Mouse (Mus musculus): ENCODE measurements around the gene Cpm. TPM values are rescaled to one million over a fixed set of nuclear protein-coding genes. Genes with fewer than 3 reads are reported as not detected.

Cpm gene
- polyA plus RNA-seq, 2 experiments: 3.9 to 9.1 TPM

GRCm38 (mm10) chr10:117606423-117606822, 22.9 kb upstream of the Cpm start:
- no peaks in the 10 kb centered on the region for H3K36me3 ChIP-seq (replicated peaks; ENCODE audit: control insufficient read depth, insufficient read depth, low read depth)
- no peaks in the 10 kb centered on the region for H3K4me1 ChIP-seq (replicated peaks; ENCODE audit: control insufficient read depth in 2 of 2, insufficient read depth in 2 of 2, low read length in 1 of 2)
- TF ChIP-seq EP300 (IDR thresholded peaks at IDR 0.05; ENCODE audit: low read depth): no peak
- no peak for TF ChIP-seq CTCF (IDR thresholded peaks at IDR 0.05; ENCODE audit: low read depth)
- H3K4me2 ChIP-seq (ENCODE audit: low read depth): no peak overlapping the region
- 74% methylated on average over 5 of the region's 5 CpGs for WGBS (ENCODE audit: insufficient replicate concordance)
- DNase-seq (ENCODE audit: low read depth in 3 of 3, low spot score in 3 of 3) (no peak), ATAC-seq (ENCODE audit: insufficient read depth) (no peak)
- H3K4me3 ChIP-seq (ENCODE audit: insufficient read depth in 1 of 2, low read depth in 2 of 2, low read length in 2 of 2): no peak overlapping the region
- H3K9me3 ChIP-seq (ENCODE audit: control insufficient read depth, low read length): no peaks in the 10 kb centered on the region
- H3K9ac ChIP-seq (replicated peaks): no peak overlapping the region
- H3K27ac ChIP-seq: no peak overlapping the region
- H3K27me3 ChIP-seq (ENCODE audit: control insufficient read depth, insufficient read depth, low read length): no peaks in the 10 kb centered on the region

- no peak for ATAC-seq (ENCODE audit: insufficient read depth)
These were observed 22.1 kb upstream of the Cpm start for GRCm38 (mm10) chr10:117607051-117607803.

DNA sequence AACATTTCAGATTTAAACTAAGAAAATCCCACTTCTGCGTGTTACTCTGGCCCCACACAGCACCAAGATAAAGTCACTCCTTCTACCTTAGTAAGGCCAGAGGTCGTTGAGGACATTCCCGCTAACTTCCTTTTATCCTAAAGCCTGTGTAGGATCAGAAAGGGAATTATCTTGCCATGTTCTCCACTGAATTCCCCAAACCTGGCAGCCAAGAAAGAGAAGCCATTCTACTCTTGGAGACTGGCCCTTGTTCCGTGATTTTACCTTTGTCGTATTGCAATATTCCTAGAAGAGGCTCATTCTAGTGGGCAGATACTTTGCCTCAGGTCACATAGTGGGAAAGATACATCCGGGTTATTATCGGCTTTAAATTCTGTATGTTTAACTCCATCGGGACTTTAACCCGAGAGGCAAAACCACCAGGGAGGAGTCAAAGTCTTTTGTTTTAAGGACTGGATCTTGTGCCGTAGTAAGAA, 21.5 kb upstream of the Cpm start:
- 77% methylated on average over 10 of the region's 10 CpGs for WGBS (ENCODE audit: insufficient replicate concordance)
- Histone ChIP-seq H3K9me3 (ENCODE audit: control insufficient read depth, low read length) (no peaks in the 10 kb centered on the region), H3K4me2 (ENCODE audit: low read depth) (no peak overlapping the region), H3K36me3 (replicated peaks; ENCODE audit: control insufficient read depth, insufficient read depth, low read depth) (no peaks in the 10 kb centered on the region), H3K4me3 (ENCODE audit: insufficient read depth in 1 of 2, low read depth in 2 of 2, low read length in 2 of 2) (no peak overlapping the region), H3K27ac (no peak overlapping the region), H3K4me1 (replicated peaks; ENCODE audit: control insufficient read depth in 2 of 2, insufficient read depth in 2 of 2, low read length in 1 of 2) (no peaks in the 10 kb centered on the region), H3K9ac (replicated peaks) (no peak overlapping the region), H3K27me3 (ENCODE audit: control insufficient read depth, insufficient read depth, low read length) (no peaks in the 10 kb centered on the region)
- DNase-seq (ENCODE audit: low read depth in 3 of 3, low spot score in 3 of 3) (no peak), ATAC-seq (ENCODE audit: insufficient read depth) (no peak)
- no peak for TF ChIP-seq CTCF (IDR thresholded peaks at IDR 0.05; ENCODE audit: low read depth)
- no peak for TF ChIP-seq EP300 (IDR thresholded peaks at IDR 0.05; ENCODE audit: low read depth)

More at GRCm38 (mm10) chr10:117607051-117607803, 22.1 kb upstream of the Cpm start:
- Histone ChIP-seq H3K4me3 (ENCODE audit: insufficient read depth in 1 of 2, low read depth in 2 of 2, low read length in 2 of 2) (no peak overlapping the region), H3K4me1 (replicated peaks; ENCODE audit: control insufficient read depth in 2 of 2, insufficient read depth in 2 of 2, low read length in 1 of 2) (no peaks in the 10 kb centered on the region), H3K27ac (no peak overlapping the region), H3K27me3 (ENCODE audit: control insufficient read depth, insufficient read depth, low read length) (no peaks in the 10 kb centered on the region), H3K36me3 (replicated peaks; ENCODE audit: control insufficient read depth, insufficient read depth, low read depth) (no peaks in the 10 kb centered on the region), H3K9ac (replicated peaks) (no peak overlapping the region), H3K9me3 (ENCODE audit: control insufficient read depth, low read length) (no peaks in the 10 kb centered on the region), H3K4me2 (ENCODE audit: low read depth) (no peak overlapping the region)
- 69% methylated on average over 20 of the region's 20 CpGs for WGBS (ENCODE audit: insufficient replicate concordance)
- no peak for DNase-seq (ENCODE audit: low read depth in 3 of 3, low spot score in 3 of 3)
- TF ChIP-seq CTCF (IDR thresholded peaks at IDR 0.05; ENCODE audit: low read depth): no peak
- no peak for TF ChIP-seq EP300 (IDR thresholded peaks at IDR 0.05; ENCODE audit: low read depth)

GRCm38 (mm10) chr10:117608487-117608886, 20.8 kb upstream of the Cpm start:
- 57% methylated on average over 7 of the region's 7 CpGs for WGBS (ENCODE audit: insufficient replicate concordance)
- Histone ChIP-seq H3K9ac (replicated peaks) (no peak overlapping the region), H3K27me3 (ENCODE audit: control insufficient read depth, insufficient read depth, low read length) (no peaks in the 10 kb centered on the region), H3K9me3 (ENCODE audit: control insufficient read depth, low read length) (no peaks in the 10 kb centered on the region), H3K36me3 (replicated peaks; ENCODE audit: control insufficient read depth, insufficient read depth, low read depth) (no peaks in the 10 kb centered on the region), H3K27ac (no peak overlapping the region), H3K4me2 (ENCODE audit: low read depth) (no peak overlapping the region), H3K4me3 (ENCODE audit: insufficient read depth in 1 of 2, low read depth in 2 of 2, low read length in 2 of 2) (no peak overlapping the region), H3K4me1 (replicated peaks; ENCODE audit: control insufficient read depth in 2 of 2, insufficient read depth in 2 of 2, low read length in 1 of 2) (no peaks in the 10 kb centered on the region)
- ATAC-seq (ENCODE audit: insufficient read depth) (no peak), DNase-seq (ENCODE audit: low read depth in 3 of 3, low spot score in 3 of 3) (no peak)
- TF ChIP-seq EP300 (IDR thresholded peaks at IDR 0.05; ENCODE audit: low read depth) (no peak), CTCF (IDR thresholded peaks at IDR 0.05; ENCODE audit: low read depth) (no peak)

- WGBS (ENCODE audit: insufficient replicate concordance): 74% methylated on average over 7 of the region's 7 CpGs
- no peak overlapping the region for H3K4me2 ChIP-seq (ENCODE audit: low read depth)
- no peak for ATAC-seq (ENCODE audit: insufficient read depth)
- H3K36me3 ChIP-seq (replicated peaks; ENCODE audit: control insufficient read depth, insufficient read depth, low read depth): no peaks in the 10 kb centered on the region
- H3K9ac ChIP-seq (replicated peaks): no peak overlapping the region
- no peak for DNase-seq (ENCODE audit: low read depth in 3 of 3, low spot score in 3 of 3)
- H3K27ac ChIP-seq: no peak overlapping the region
- H3K27me3 ChIP-seq (ENCODE audit: control insufficient read depth, insufficient read depth, low read length): no peaks in the 10 kb centered on the region
- H3K4me1 ChIP-seq (replicated peaks; ENCODE audit: control insufficient read depth in 2 of 2, insufficient read depth in 2 of 2, low read length in 1 of 2): no peaks in the 10 kb centered on the region
- H3K4me3 ChIP-seq (ENCODE audit: insufficient read depth in 1 of 2, low read depth in 2 of 2, low read length in 2 of 2): no peak overlapping the region
- no peak for TF ChIP-seq CTCF (IDR thresholded peaks at IDR 0.05; ENCODE audit: low read depth)
- TF ChIP-seq EP300 (IDR thresholded peaks at IDR 0.05; ENCODE audit: low read depth): no peak
- H3K9me3 ChIP-seq (ENCODE audit: control insufficient read depth, low read length): no peaks in the 10 kb centered on the region
These were observed 20.1 kb upstream of the Cpm start for GRCm38 (mm10) chr10:117608988-117609809.

Measured in liver, embryonic 14.5 days (tissue).